Mouse (Mus musculus) heart, embryonic 11.5 days (tissue): ENCODE results near the gene Lyrm7. TPM values are rescaled to one million over a fixed set of nuclear protein-coding genes. Genes with fewer than 3 reads are reported as not detected.
A peak's percentile ranks its signal among the peaks of the same experiment; 100 is the strongest.

Experiments
- ATAC-seq: fragments of 200-750 bp; cut with Nextera tagmentation; replicated peaks from 2 replicates; pipeline ENCODE4 v1.8.0; 2017; ENCODE audit warnings: moderate library complexity; ENCODE audit not compliant: insufficient number of reproducible peaks, low FRiP score, low TSS enrichment
- H3K27ac ChIP-seq: fragments of 300-500 bp; sonication (generic); 2 replicates; pipeline ENCODE4 v1.5.1; 2014; ENCODE audit warnings: mild to moderate bottlenecking, low read depth, low read length
- H3K27me3 ChIP-seq: fragments of 300-500 bp; sonication (generic); 2 replicates; pipeline ENCODE4 v1.6.1; 2014; ENCODE audit warnings: mild to moderate bottlenecking, low read length, mixed read lengths; ENCODE audit not compliant: control insufficient read depth, insufficient read depth
- H3K36me3 ChIP-seq: fragments of 300-500 bp; sonication (generic); 2 replicates; pipeline ENCODE4 v1.6.1; 2014; ENCODE audit warnings: mild to moderate bottlenecking, low read length, moderate library complexity, mixed read lengths; ENCODE audit not compliant: control insufficient read depth, insufficient read depth
- H3K4me1 ChIP-seq: fragments of 300-500 bp; sonication (generic); 2 replicates; pipeline ENCODE4 v1.6.1; 2014; ENCODE audit warnings: low read length; ENCODE audit not compliant: control insufficient read depth, insufficient read depth
- H3K4me2 ChIP-seq: fragments of 300-500 bp; sonication (generic); 2 replicates; pipeline ENCODE4 v1.6.1; 2014; ENCODE audit warnings: mild to moderate bottlenecking, moderate library complexity
- H3K4me3 ChIP-seq: fragments of 300-500 bp; sonication (generic); 2 replicates; pipeline ENCODE4 v1.5.1; 2014; ENCODE audit warnings: low read depth, low read length
- H3K9ac ChIP-seq: fragments of 300-500 bp; sonication (generic); 2 replicates; pipeline ENCODE4 v1.6.1; 2014; ENCODE audit warnings: mild to moderate bottlenecking, low read depth, low read length, moderate library complexity
- H3K9me3 ChIP-seq: fragments of 300-500 bp; sonication (generic); replicated peaks from 2 replicates; pipeline ENCODE4 v1.6.1; 2016; ENCODE audit warnings: low read length; ENCODE audit not compliant: control insufficient read depth
- WGBS: fragments of 180-500 bp; shearing (Covaris S2); extraction: QIAGEN DNeasy Blood & Tissue Kit; methylation state at CpG from one replicate; pipeline ENCODE4 v1.1.7; 2014; ENCODE audit not compliant: insufficient replicate concordance; 5-methylcytosine and 5-hydroxymethylcytosine counted together
- polyA plus RNA-seq: library from polyadenylated mRNA; unstranded; fragments of >200 nt; fragmentation: Nextera tagmentation; extraction: Ambion mirVana; gene quantifications from 2 replicates; pipeline ENCODE4 v1.2.1, GENCODE M21; 2014

Lyrm7 gene
- polyA plus RNA-seq, 1 experiment from 2014 or later, result 16.5 TPM

DNA sequence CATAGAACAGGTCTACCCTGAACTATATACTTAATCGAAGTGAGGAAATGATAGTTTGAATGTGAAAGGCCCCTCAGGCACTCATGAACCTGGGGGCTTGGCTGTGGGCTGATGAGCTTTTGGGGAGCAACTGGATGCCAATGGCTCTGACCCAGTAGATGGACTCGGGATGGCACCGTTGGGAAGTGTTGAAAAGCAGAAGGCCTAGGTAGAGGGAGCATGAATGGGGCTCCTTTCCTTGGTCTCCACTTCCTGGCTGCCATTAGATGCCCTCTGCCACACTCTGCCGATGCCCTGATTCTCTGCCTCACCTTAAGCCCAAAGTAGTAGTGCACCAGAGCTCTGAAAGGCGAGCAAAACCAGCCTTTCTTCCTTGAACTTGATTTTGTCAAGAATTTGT, 15.3 kb upstream of the Lyrm7 start:
- Histone ChIP-seq H3K4me2 (no peak overlapping the region), H3K9me3 (no peaks in the 10 kb centered on the region), H3K36me3 (peaks cover 21% of the 10 kb centered on the region), H3K27me3 (no peaks in the 10 kb centered on the region), H3K9ac (no peak overlapping the region), H3K27ac (no peak overlapping the region), H3K4me3 (no peak overlapping the region), H3K4me1 (peaks cover 16% of the 10 kb centered on the region; the same call in 1 of the 2 replicates)
- WGBS, result 87% methylated on average over 5 of the region's 5 CpGs
- no peak for ATAC-seq

DNA sequence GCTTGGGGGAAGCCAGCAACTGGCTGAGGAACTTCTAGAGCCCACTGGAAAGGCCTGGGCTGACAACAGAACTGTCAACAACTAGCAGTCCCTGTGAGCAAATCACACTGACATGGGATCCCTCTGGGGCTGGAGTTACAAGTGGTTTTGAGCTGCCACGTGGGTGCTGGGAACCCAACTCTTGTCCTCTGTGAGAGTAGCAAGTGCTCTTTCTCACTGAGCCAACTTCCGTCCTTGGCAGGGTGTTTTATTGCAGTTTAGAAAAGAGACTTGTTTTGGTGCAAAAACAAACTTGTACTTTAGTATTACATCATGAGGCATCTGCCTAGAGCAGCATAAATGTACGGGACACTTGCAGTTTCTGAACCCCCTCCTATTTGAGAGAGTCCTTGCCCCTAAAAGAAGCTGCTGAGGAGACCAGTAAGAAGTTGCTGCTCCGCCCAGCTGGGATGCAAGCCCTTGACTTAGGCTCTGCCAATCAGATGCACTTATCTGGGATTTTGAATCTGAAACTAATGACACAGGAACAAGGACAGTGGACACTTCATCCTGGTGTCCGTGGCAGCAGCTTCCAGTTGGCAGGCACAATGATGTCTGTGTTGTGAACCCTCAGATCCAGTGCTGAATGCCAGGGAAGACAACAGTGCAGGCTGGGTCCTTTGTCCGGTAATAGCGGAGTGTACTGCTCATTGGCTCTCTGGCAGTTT, 11.3 kb upstream of the Lyrm7 start:
- no peak overlapping the region for H3K4me2 ChIP-seq
- no peak overlapping the region for H3K27ac ChIP-seq
- no peaks in the 10 kb centered on the region for H3K9me3 ChIP-seq
- peaks cover 27% of the 10 kb centered on the region for H3K36me3 ChIP-seq
- no peaks in the 10 kb centered on the region for H3K27me3 ChIP-seq
- WGBS, result 76% methylated on average over 7 of the region's 7 CpGs
- no peak overlapping the region for H3K4me3 ChIP-seq
- 0 out of 2 replicates have a peak overlapping the region, but pooled peaks have one; percentile 5 for H3K9ac ChIP-seq
- H3K4me1 ChIP-seq, result peaks cover 11% of the 10 kb centered on the region
- no peak for ATAC-seq

GRCm38 (mm10) chr11:54869318-54869717, 8.6 kb upstream of the Lyrm7 start:
- Histone ChIP-seq H3K27ac (no peak overlapping the region), H3K9ac (0 out of 2 replicates have a peak overlapping the region, but pooled peaks have one; percentile 28), H3K27me3 (no peaks in the 10 kb centered on the region), H3K4me1 (peaks cover 11% of the 10 kb centered on the region), H3K9me3 (no peaks in the 10 kb centered on the region), H3K4me2 (no peak overlapping the region), H3K36me3 (peaks cover 27% of the 10 kb centered on the region), H3K4me3 (no peak overlapping the region)
- 82% methylated on average over 3 of the region's 3 CpGs for WGBS
- no peak for ATAC-seq

- Histone ChIP-seq H3K27me3 (no peaks in the 10 kb centered on the region), H3K4me1 (peaks cover 11% of the 10 kb centered on the region), H3K9me3 (no peaks in the 10 kb centered on the region), H3K27ac (no peak overlapping the region), H3K4me2 (peak overlapping the region; percentile 64; the same call in 1 of the 2 replicates), H3K4me3 (no peak overlapping the region), H3K9ac (no peak overlapping the region), H3K36me3 (peaks cover 18% of the 10 kb centered on the region)
- no peak for ATAC-seq
- WGBS, result 82% methylated on average over 2 of the region's 2 CpGs
Observed at GRCm38 (mm10) chr11:54868445-54868844, 7.7 kb upstream of the Lyrm7 start.

- Histone ChIP-seq H3K9ac (no peak overlapping the region), H3K4me1 (peaks cover 11% of the 10 kb centered on the region), H3K36me3 (peaks cover 16% of the 10 kb centered on the region), H3K27ac (no peak overlapping the region), H3K9me3 (no peaks in the 10 kb centered on the region), H3K27me3 (no peaks in the 10 kb centered on the region), H3K4me3 (peak overlapping the region; percentile 88; the same call in 1 of the 2 replicates), H3K4me2 (peak overlapping the region; percentile 64)
- ATAC-seq, result no peak
- WGBS, result 82% methylated on average over 3 of the region's 3 CpGs
Observed at GRCm38 (mm10) chr11:54867903-54868434, 7.3 kb upstream of the Lyrm7 start.

DNA sequence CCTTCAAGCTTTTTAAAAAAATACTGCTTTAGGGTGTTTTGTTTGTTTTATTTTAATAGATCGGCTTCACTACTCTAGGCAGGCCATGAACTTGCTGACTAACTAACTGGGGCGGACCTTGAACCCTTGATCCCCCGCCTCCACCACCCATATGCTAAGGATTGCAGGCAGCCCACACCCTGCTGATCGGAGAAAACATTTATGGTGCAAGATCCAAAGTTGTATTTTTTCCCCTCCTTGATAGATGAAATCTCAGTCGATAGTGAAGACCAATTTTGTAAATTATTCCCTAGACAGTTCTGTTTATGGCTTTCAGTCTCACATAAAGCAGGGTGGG, 6.3 kb upstream of the Lyrm7 start:
- Histone ChIP-seq H3K9ac (peak overlapping the region; percentile 98), H3K4me1 (peaks cover 11% of the 10 kb centered on the region), H3K27me3 (no peaks in the 10 kb centered on the region), H3K4me3 (peak overlapping the region; percentile 88), H3K9me3 (no peaks in the 10 kb centered on the region), H3K4me2 (peak overlapping the region; percentile 64), H3K36me3 (peaks cover 13% of the 10 kb centered on the region), H3K27ac (peak overlapping the region; percentile 94)
- 2% methylated on average over 5 of the region's 5 CpGs for WGBS
- no peak for ATAC-seq

GRCm38 (mm10) chr11:54866119-54867048, 5.7 kb upstream of the Lyrm7 start, which contains the start of gene Hint1:
Gene Hint1, plus strand, starts transcription at chr11:54866383.
- ATAC-seq, result peak; percentile 76
- under 1% methylated on average over 99 of the region's 107 CpGs for WGBS
- no peaks in the 10 kb centered on the region for H3K27me3 ChIP-seq

DNA sequence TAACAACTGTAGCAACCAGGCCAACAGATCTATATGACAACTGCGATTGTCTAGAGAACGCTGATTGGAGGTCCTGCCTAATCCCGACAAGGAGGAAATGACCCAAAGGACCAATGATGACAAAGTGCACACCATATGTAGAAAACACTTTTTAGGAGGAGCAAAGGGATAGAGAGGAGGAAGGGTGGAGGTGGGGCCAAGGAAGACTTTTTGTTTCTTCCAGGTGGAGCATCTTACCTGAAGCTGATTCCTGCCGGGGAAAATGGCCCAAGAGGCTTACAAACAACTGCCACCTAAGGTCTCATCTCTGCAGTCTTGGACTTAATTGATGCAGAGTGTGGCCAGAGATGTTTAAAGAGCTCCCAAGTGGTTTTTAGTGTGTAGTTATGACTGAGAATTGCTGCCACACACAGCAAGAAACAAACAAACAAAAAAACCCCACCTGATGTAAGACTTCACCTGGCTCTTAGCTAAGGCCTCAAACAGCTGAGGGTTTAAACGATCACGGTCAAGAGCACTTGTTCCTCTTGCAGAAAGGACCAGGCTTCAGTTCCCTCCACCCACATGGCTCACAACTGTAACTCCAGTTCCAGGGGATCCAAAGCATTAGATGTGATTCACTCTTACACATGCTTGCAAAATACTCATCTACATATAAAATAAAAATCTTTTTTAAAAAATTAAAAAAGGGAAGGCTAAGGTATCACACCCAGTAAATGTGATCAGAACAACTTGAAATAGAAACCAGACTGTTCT, 4.8 kb upstream of the Lyrm7 start:
- Histone ChIP-seq H3K4me3 (peak overlapping the region; percentile 88), H3K36me3 (peaks cover 3% of the 10 kb centered on the region), H3K27me3 (no peaks in the 10 kb centered on the region), H3K9me3 (no peaks in the 10 kb centered on the region), H3K4me2 (peak overlapping the region; percentile 64), H3K4me1 (peaks cover 13% of the 10 kb centered on the region), H3K27ac (peak overlapping the region; percentile 94), H3K9ac (peak overlapping the region; percentile 98)
- no peak for ATAC-seq
- WGBS, result 71% methylated on average over 6 of the region's 6 CpGs

More at GRCm38 (mm10) chr11:54866119-54867048, 5.7 kb upstream of the Lyrm7 start, which contains the start of gene Hint1:
- Histone ChIP-seq H3K9ac (peak within 1 kb of the TSS; percentile 98), H3K4me1 (peaks cover 12% of the 10 kb centered on the region), H3K36me3 (peaks cover 7% of the 10 kb centered on the region), H3K9me3 (no peaks in the 10 kb centered on the region), H3K4me3 (peak within 1 kb of the TSS; percentile 88), H3K27ac (peak within 1 kb of the TSS; percentile 94), H3K4me2 (peak within 1 kb of the TSS; percentile 64)
